Comparison of ENCODE assay signal across 35 mouse cellular contexts in the genomic region with DNA sequence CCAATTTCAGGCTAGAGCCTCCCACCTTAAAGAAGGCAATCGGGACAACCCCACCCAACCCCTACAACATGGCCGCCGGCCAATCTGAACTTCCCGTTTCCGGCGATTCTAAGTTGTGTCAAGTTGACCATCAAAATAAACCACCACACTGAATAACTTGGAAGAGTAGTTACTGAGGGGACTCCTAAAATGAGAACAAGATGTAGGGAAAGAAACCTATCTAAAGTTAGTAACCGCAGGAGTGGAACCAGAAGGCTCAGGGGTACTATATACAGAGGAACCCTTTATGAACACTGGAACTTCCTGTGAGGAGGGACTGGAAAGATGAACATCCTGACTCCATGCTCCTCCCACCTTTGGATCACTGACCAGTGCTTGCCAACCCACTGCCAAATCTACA. TPM values are rescaled to one million over a fixed set of nuclear protein-coding genes. Genes with fewer than 3 reads are reported as not detected.
"Had no signal": no experiment of that assay in that cellular context is flagged by ENCODE, and none has a peak within 500 bp of the region (broad histone marks: within the 10 kb centered on the region; RNA-seq: fewer than 3 reads in every experiment).

No protein-coding gene starts in this region.

- H3K27me3 ChIP-seq: embryonic facial prominence, embryonic 12.5 days; embryonic facial prominence, embryonic 13.5 days; embryonic facial prominence, embryonic 15.5 days; forebrain, embryonic 12.5 days; forebrain, embryonic 13.5 days; forebrain, embryonic 15.5 days had no signal

- H3K36me3 ChIP-seq: embryonic facial prominence, embryonic 10.5 days; embryonic facial prominence, embryonic 12.5 days; embryonic facial prominence, embryonic 13.5 days; embryonic facial prominence, embryonic 15.5 days; forebrain, embryonic 10.5 days; forebrain, embryonic 12.5 days; forebrain, embryonic 15.5 days; heart, embryonic 10.5 days had no signal

- H3K4me3 ChIP-seq: embryonic facial prominence, embryonic 10.5 days; embryonic facial prominence, embryonic 12.5 days; embryonic facial prominence, embryonic 13.5 days; embryonic facial prominence, embryonic 15.5 days; erythroblast, embryonic 14.5 days; forebrain, embryonic 10.5 days; forebrain, embryonic 12.5 days; forebrain, embryonic 13.5 days; forebrain, embryonic 15.5 days; gastrocnemius, adult 2 months; heart, embryonic 10.5 days had no signal

- H3K4me2 ChIP-seq: embryonic facial prominence, embryonic 12.5 days; embryonic facial prominence, embryonic 13.5 days; embryonic facial prominence, embryonic 15.5 days; forebrain, embryonic 12.5 days; forebrain, embryonic 13.5 days; forebrain, embryonic 15.5 days had no signal

- H3K9me3 ChIP-seq: embryonic facial prominence, embryonic 10.5 days; embryonic facial prominence, embryonic 12.5 days; embryonic facial prominence, embryonic 13.5 days; embryonic facial prominence, embryonic 15.5 days; forebrain, embryonic 10.5 days; forebrain, embryonic 12.5 days; forebrain, embryonic 13.5 days; forebrain, embryonic 15.5 days; heart, embryonic 10.5 days had no signal

- H3K9ac ChIP-seq: embryonic facial prominence, embryonic 12.5 days; embryonic facial prominence, embryonic 13.5 days; embryonic facial prominence, embryonic 15.5 days; forebrain, embryonic 12.5 days; forebrain, embryonic 13.5 days; forebrain, embryonic 15.5 days; forebrain, postnatal 0 days had no signal

- H3K4me1 ChIP-seq: embryonic facial prominence, embryonic 10.5 days; embryonic facial prominence, embryonic 12.5 days; embryonic facial prominence, embryonic 13.5 days; embryonic facial prominence, embryonic 15.5 days; forebrain, embryonic 10.5 days; forebrain, embryonic 12.5 days; forebrain, embryonic 13.5 days; forebrain, embryonic 15.5 days; heart, embryonic 10.5 days had no signal

- ATAC-seq: forebrain, embryonic 13.5 days; forebrain, embryonic 14.5 days; forebrain, embryonic 15.5 days; forebrain, embryonic 16.5 days; forebrain, postnatal 0 days had no signal

- DNase-seq: cerebellum, adult 9-10 months; cerebellum, adult 9-11 months; cerebellum, postnatal 10 days; cerebellum, postnatal 14 days; cerebellum, postnatal 25 days; cerebellum, postnatal 36 days; embryo, embryonic 11 days; forebrain, postnatal 0 days; gastrocnemius, adult 2 months; gastrocnemius, postnatal 10 days; gastrocnemius, postnatal 14 days; gastrocnemius, postnatal 25 days; gastrocnemius, postnatal 36 days; heart, adult 18-20 months had no signal

- H3K27ac ChIP-seq: embryonic facial prominence, embryonic 10.5 days; embryonic facial prominence, embryonic 12.5 days; embryonic facial prominence, embryonic 13.5 days; embryonic facial prominence, embryonic 15.5 days; forebrain, embryonic 10.5 days; forebrain, embryonic 12.5 days; forebrain, embryonic 13.5 days; forebrain, embryonic 15.5 days; gastrocnemius, adult 2 months; heart, embryonic 10.5 days had no signal

RNA-seq across cellular contexts. Expression of a gene that starts 10.9 kb away (rescaled TPM):
- total RNA-seq: common myeloid progenitor, adult 5-6 weeks; gastrocnemius, adult 18-20 months; gastrocnemius, adult 2 months; gastrocnemius, adult 8-10 months; gastrocnemius, postnatal 10 days; gastrocnemius, postnatal 14 days; gastrocnemius, postnatal 25 days; gastrocnemius, postnatal 36 days; gastrocnemius, postnatal 4 days; granulocyte monocyte progenitor cell, adult 5-6 weeks; heart, adult 18-20 months had no signal
- polyA plus RNA-seq: embryonic facial prominence, embryonic 10.5 days; embryonic facial prominence, embryonic 11.5 days; embryonic facial prominence, embryonic 12.5 days; embryonic facial prominence, embryonic 13.5 days; embryonic facial prominence, embryonic 14.5 days; embryonic facial prominence, embryonic 15.5 days; erythroblast, embryonic 14.5 days; forebrain, embryonic 11.5 days; forebrain, embryonic 12.5 days; forebrain, embryonic 13.5 days; forebrain, embryonic 14.5 days; forebrain, embryonic 15.5 days; forebrain, embryonic 16.5 days; gonadal fat pad, adult 2 months; heart, embryonic 10.5 days had no signal

RNA-seq across cellular contexts. Expression of a gene that starts 41.5 kb away (rescaled TPM):
- total RNA-seq: gastrocnemius, adult 18-20 months; gastrocnemius, postnatal 25 days had no signal
- polyA plus RNA-seq: embryonic facial prominence, embryonic 10.5 days; embryonic facial prominence, embryonic 11.5 days; embryonic facial prominence, embryonic 12.5 days; embryonic facial prominence, embryonic 13.5 days; erythroblast, embryonic 14.5 days; forebrain, embryonic 10.5 days; forebrain, embryonic 11.5 days; forebrain, embryonic 12.5 days; forebrain, embryonic 13.5 days; forebrain, embryonic 14.5 days; forebrain, embryonic 15.5 days; forebrain, postnatal 0 days; heart, embryonic 10.5 days had no signal
